ENCODE assay signal across 15 mouse cellular contexts in genomic region chr2:150638370-150638733, GRCm38 (mm10). TPM values are rescaled to one million over a fixed set of nuclear protein-coding genes. Genes with fewer than 3 reads are reported as not detected.
DNase-seq lines count a peak whose midpoint lies in the region; ATAC-seq and TF ChIP-seq lines count a peak whose summit lies in the region.
"Had no signal": no experiment of that assay in that cellular context is flagged by ENCODE, and none has a peak within 500 bp of the region (broad histone marks: within the 10 kb centered on the region; RNA-seq: fewer than 3 reads in every experiment).

No protein-coding gene starts in this region.

- no peak for ATAC-seq in forebrain, postnatal 0 days
- ATAC-seq in liver, embryonic 15.5 days (ENCODE audit: insufficient read depth) = peak; percentile 76
- peak; percentile 22; the same call in 1 of the 2 replicates for ATAC-seq in neural tube, embryonic 14.5 days (ENCODE audit: low read depth)

- DNase-seq in forebrain, embryonic 10.5 days (ENCODE audit: extremely low spot score, low spot score) = no peak
- no peak for DNase-seq in forebrain, postnatal 0 days
- DNase-seq in hindbrain, embryonic 10.5 days (ENCODE audit: low spot score) = no peak
- no peak for DNase-seq in gastrocnemius, postnatal 10 days
- no peak for DNase-seq in MN1 (ENCODE audit: low spot score)
- DNase-seq in thymus, adult 18-20 months = no peak
- DNase-seq: adrenal gland, adult 8-10 months; kidney, postnatal 10 days; lung, adult 2 months; right cerebral cortex, adult 18-20 months; thymus, postnatal 25 days had no signal

- peaks cover 8% of the 10 kb centered on the region; the same call in 1 of the 2 replicates for H3K9me3 ChIP-seq in forebrain, embryonic 10.5 days
- H3K9me3 ChIP-seq in forebrain, postnatal 0 days (ENCODE audit: low read length) = no peaks in the 10 kb centered on the region
- H3K9me3 ChIP-seq in hindbrain, embryonic 10.5 days = no peaks in the 10 kb centered on the region
- H3K9me3 ChIP-seq in liver, embryonic 15.5 days (replicated peaks) = no peaks in the 10 kb centered on the region
- no peaks in the 10 kb centered on the region for H3K9me3 ChIP-seq in neural tube, embryonic 14.5 days (ENCODE audit: control insufficient read depth, low read length)

- 46% methylated on average over 2 of the region's 2 CpGs for WGBS in forebrain, embryonic 10.5 days
- 23% methylated on average over 2 of the region's 2 CpGs for WGBS in forebrain, postnatal 0 days
- WGBS in hindbrain, embryonic 10.5 days = 31% methylated on average over 2 of the region's 2 CpGs
- WGBS in liver, embryonic 15.5 days (ENCODE audit: insufficient replicate concordance) = 30% methylated on average over 2 of the region's 2 CpGs
- WGBS in neural tube, embryonic 14.5 days = 47% methylated on average over 2 of the region's 2 CpGs

- TF ChIP-seq CTCF in forebrain, postnatal 0 days (IDR thresholded peaks at IDR 0.05; ENCODE audit: low read depth) = no peak

- peaks cover 32% of the 10 kb centered on the region for H3K4me1 ChIP-seq in forebrain, embryonic 10.5 days
- H3K4me1 ChIP-seq in forebrain, postnatal 0 days (ENCODE audit: insufficient read depth) = peaks cover 4% of the 10 kb centered on the region; the same call in 1 of the 2 replicates
- peaks cover 26% of the 10 kb centered on the region for H3K4me1 ChIP-seq in hindbrain, embryonic 10.5 days (replicated peaks)
- peaks cover 36% of the 10 kb centered on the region for H3K4me1 ChIP-seq in liver, embryonic 15.5 days (replicated peaks)
- no peaks in the 10 kb centered on the region for H3K4me1 ChIP-seq in neural tube, embryonic 14.5 days (ENCODE audit: control insufficient read depth, insufficient read depth, low read length)

- peaks cover 4% of the 10 kb centered on the region; the same call in 1 of the 2 replicates for H3K36me3 ChIP-seq in forebrain, embryonic 10.5 days (replicated peaks)
- peaks cover 4% of the 10 kb centered on the region; the same call in 1 of the 2 replicates for H3K36me3 ChIP-seq in forebrain, postnatal 0 days (ENCODE audit: insufficient read depth)
- peaks cover 21% of the 10 kb centered on the region; the same call in 1 of the 2 replicates for H3K36me3 ChIP-seq in hindbrain, embryonic 10.5 days
- peaks cover 91% of the 10 kb centered on the region for H3K36me3 ChIP-seq in liver, embryonic 15.5 days (replicated peaks)
- no peaks in the 10 kb centered on the region for H3K36me3 ChIP-seq in neural tube, embryonic 14.5 days (ENCODE audit: control insufficient read depth, insufficient read depth, low read length)

- H3K4me2 ChIP-seq in forebrain, postnatal 0 days (ENCODE audit: low read depth) = no peak overlapping the region
- H3K4me2 ChIP-seq in liver, embryonic 15.5 days = 0 out of 2 replicates have a peak overlapping the region, but pooled peaks have one; percentile 1
- no peak overlapping the region for H3K4me2 ChIP-seq in neural tube, embryonic 14.5 days (ENCODE audit: low read depth, low read length)

- peak overlapping the region; percentile 83 for H3K27ac ChIP-seq in forebrain, embryonic 10.5 days
- no peak overlapping the region; the same call in 1 of the 2 replicates for H3K27ac ChIP-seq in forebrain, postnatal 0 days (ENCODE audit: low read depth, low read length)
- peak overlapping the region; percentile 85 for H3K27ac ChIP-seq in hindbrain, embryonic 10.5 days
- peak overlapping the region; percentile 39; the same call in 1 of the 2 replicates for H3K27ac ChIP-seq in liver, embryonic 15.5 days (replicated peaks)
- H3K27ac ChIP-seq in neural tube, embryonic 14.5 days (ENCODE audit: low read depth, low read length) = peak overlapping the region; percentile 65; the same call in 1 of the 2 replicates

- no peak overlapping the region for H3K4me3 ChIP-seq in forebrain, embryonic 10.5 days
- no peak overlapping the region for H3K4me3 ChIP-seq in forebrain, postnatal 0 days (ENCODE audit: low read depth, low read length)
- no peak overlapping the region; the same call in 1 of the 2 replicates for H3K4me3 ChIP-seq in hindbrain, embryonic 10.5 days
- H3K4me3 ChIP-seq in liver, embryonic 15.5 days (replicated peaks) = no peak overlapping the region
- no peak overlapping the region for H3K4me3 ChIP-seq in neural tube, embryonic 14.5 days (ENCODE audit: low read depth, low read length)
- H3K4me3 ChIP-seq: left cerebral cortex, adult 2 months had no signal

- H3K9ac ChIP-seq in forebrain, postnatal 0 days = no peak overlapping the region
- H3K9ac ChIP-seq in liver, embryonic 15.5 days = no peak overlapping the region
- H3K9ac ChIP-seq in neural tube, embryonic 14.5 days (replicated peaks; ENCODE audit: low read depth, low read length) = no peak overlapping the region

- H3K27me3 ChIP-seq in forebrain, embryonic 10.5 days (ENCODE audit: poor library complexity, severe bottlenecking) = no peaks in the 10 kb centered on the region
- H3K27me3 ChIP-seq in forebrain, postnatal 0 days (ENCODE audit: insufficient read depth, low read length) = no peaks in the 10 kb centered on the region
- H3K27me3 ChIP-seq in hindbrain, embryonic 10.5 days (ENCODE audit: insufficient read depth, poor library complexity, severe bottlenecking) = no peaks in the 10 kb centered on the region
- no peaks in the 10 kb centered on the region for H3K27me3 ChIP-seq in liver, embryonic 15.5 days
- H3K27me3 ChIP-seq in neural tube, embryonic 14.5 days (ENCODE audit: control insufficient read depth, insufficient read depth, low read length) = no peaks in the 10 kb centered on the region

RNA-seq across cellular contexts. Expression of gene Acss1, which starts 29.9 kb away (rescaled TPM):
- polyA plus RNA-seq in forebrain, embryonic 10.5 days (2016; fragmentation: Nextera tagmentation; extraction: Ambion mirVana) = 14.1 and 17.6 TPM in 2 replicates
- total RNA-seq in forebrain, postnatal 0 days (2014; rRNA removed) = 16.9 and 17.8 TPM in 2 replicates
- 8.2 and 14.1 TPM in 2 replicates for polyA plus RNA-seq in forebrain, postnatal 0 days (2015; fragmentation: Nextera tagmentation; extraction: Ambion mirVana)
- polyA plus RNA-seq in hindbrain, embryonic 10.5 days (2016; fragmentation: Nextera tagmentation; extraction: Ambion mirVana) = 16.2 and 34.1 TPM in 2 replicates
- 45.3 and 50.8 TPM in 2 replicates for polyA plus RNA-seq in liver, embryonic 15.5 days (2015; fragmentation: Nextera tagmentation; extraction: Ambion mirVana)
- polyA plus RNA-seq in neural tube, embryonic 14.5 days (2014; fragmentation: Nextera tagmentation; extraction: Ambion mirVana) = 13.0 and 15.4 TPM in 2 replicates
- 10 to 100 TPM; 18.0 to 22.1 TPM for total RNA-seq in gastrocnemius, postnatal 10 days (2021)

RNA-seq across cellular contexts. Expression of gene Apmap, which starts 30.0 kb away (rescaled TPM):
- 34.2 and 34.9 TPM in 2 replicates for polyA plus RNA-seq in forebrain, embryonic 10.5 days (2016; fragmentation: Nextera tagmentation; extraction: Ambion mirVana)
- total RNA-seq in forebrain, postnatal 0 days (2014; rRNA removed) = 40.9 and 43.0 TPM in 2 replicates
- polyA plus RNA-seq in forebrain, postnatal 0 days (2015; fragmentation: Nextera tagmentation; extraction: Ambion mirVana) = 53.5 and 56.1 TPM in 2 replicates
- 32.2 and 39.1 TPM in 2 replicates for polyA plus RNA-seq in hindbrain, embryonic 10.5 days (2016; fragmentation: Nextera tagmentation; extraction: Ambion mirVana)
- polyA plus RNA-seq in liver, embryonic 15.5 days (2015; fragmentation: Nextera tagmentation; extraction: Ambion mirVana) = 27.8 and 28.0 TPM in 2 replicates
- 48.3 and 48.4 TPM in 2 replicates for polyA plus RNA-seq in neural tube, embryonic 14.5 days (2014; fragmentation: Nextera tagmentation; extraction: Ambion mirVana)
- 10 to 100 TPM; 21.1 to 23.0 TPM for total RNA-seq in gastrocnemius, postnatal 10 days (2021)

RNA-seq across cellular contexts. Expression of gene Vsx1, which starts 50.8 kb away (rescaled TPM):
- polyA plus RNA-seq in forebrain, embryonic 10.5 days (2016; fragmentation: Nextera tagmentation; extraction: Ambion mirVana) = 0.05 TPM in 1 of 2 replicates, not detected in the other
- total RNA-seq in forebrain, postnatal 0 days (2014; rRNA removed) = not detected in 2 replicates
- 0.06 and 0.13 TPM in 2 replicates for polyA plus RNA-seq in forebrain, postnatal 0 days (2015; fragmentation: Nextera tagmentation; extraction: Ambion mirVana)
- polyA plus RNA-seq in hindbrain, embryonic 10.5 days (2016; fragmentation: Nextera tagmentation; extraction: Ambion mirVana) = 1.0 TPM in 2 replicates
- polyA plus RNA-seq in liver, embryonic 15.5 days (2015; fragmentation: Nextera tagmentation; extraction: Ambion mirVana) = not detected in 2 replicates
- polyA plus RNA-seq in neural tube, embryonic 14.5 days (2014; fragmentation: Nextera tagmentation; extraction: Ambion mirVana) = 0.06 and 0.07 TPM in 2 replicates
- not detected for total RNA-seq in gastrocnemius, postnatal 10 days (2021)
- total RNA-seq: adrenal gland, adult 8-10 months; hematopoietic stem cell, adult 5-6 weeks had no signal
- polyA plus RNA-seq: lung, adult 2 months had no signal
